Mouse (Mus musculus) left cerebral cortex, adult 9 months (tissue): ENCODE results near the gene Cap1.
"Not testable (repeated sequence)": the region's sequence is repeated elsewhere in the genome, so short reads cannot be mapped to it uniquely, and the experiment has no call there.

Source experiments
- DNase-seq, 2 experiments: peaks; one replicate each; pipeline ENCODE4 v3.0.0; 2022; ENCODE audit warnings: low spot score in 2 of 2

Gene Cap1

DNA sequence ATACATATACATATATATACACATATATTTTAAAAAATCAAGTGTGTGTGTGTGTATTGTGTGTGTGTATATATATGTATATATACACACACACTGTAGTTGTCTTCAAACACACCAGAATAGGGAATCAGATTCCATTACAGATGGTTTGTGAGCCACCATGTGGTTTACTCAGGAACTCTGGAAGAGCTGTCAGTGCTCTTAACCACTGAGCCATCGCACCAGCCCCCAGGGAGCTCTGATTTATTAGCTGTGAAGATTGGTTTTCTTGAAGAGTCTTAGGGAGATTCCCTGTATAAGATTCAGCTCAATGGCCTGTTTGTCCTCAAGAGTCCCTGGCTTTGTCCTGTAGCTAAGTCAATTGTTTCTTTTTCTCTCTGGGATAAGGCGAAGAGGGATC is 47.9 kb downstream of the Cap1 start:
- DNase-seq: no peak

DNA sequence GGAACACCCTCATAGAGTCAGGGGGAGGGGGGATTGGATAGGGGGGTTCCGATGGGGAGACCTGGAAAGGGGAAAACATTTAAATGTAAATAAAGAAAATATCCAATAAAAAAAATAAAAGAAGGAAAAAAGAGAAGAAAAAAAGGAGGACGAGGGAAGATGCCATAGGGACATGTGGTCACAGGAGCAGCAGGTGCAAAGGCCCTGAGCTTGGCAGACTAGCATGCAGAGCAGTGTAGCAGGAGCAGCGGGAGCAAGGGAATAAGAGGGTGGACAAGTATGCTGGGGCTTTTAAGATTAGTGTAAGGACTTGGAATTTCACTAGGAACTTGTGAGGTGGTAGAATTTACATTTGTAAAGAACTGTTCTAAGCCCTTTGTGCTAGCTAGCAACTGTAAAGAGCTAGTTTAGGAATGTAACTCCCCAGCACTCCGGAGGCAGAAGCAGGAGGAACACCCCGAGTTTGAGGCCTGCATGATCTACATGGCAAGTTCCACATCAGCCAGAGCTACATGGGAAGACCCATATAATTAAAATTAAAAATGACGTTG is 48.6 kb downstream of the Cap1 start:
- DNase-seq: no peak

DNA sequence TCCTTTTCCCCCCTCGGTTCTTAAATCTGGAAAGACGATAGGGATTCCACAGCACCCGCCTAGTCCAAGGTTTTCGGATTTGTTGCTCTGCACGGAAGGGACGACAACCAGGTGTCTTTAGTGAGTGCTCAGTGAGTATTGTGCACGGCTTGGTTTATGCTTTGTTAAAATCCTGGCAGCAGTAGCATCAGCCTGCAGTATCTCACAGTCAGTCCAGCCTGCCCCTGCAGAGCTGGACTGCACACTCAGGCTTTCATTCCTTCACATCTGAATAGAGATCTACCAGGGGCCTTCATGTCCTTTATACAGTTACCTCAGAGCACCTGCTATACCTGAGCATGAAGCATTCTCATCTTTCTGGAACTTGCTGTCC is 49.5 kb downstream of the Cap1 start:
- DNase-seq: no peak

DNA sequence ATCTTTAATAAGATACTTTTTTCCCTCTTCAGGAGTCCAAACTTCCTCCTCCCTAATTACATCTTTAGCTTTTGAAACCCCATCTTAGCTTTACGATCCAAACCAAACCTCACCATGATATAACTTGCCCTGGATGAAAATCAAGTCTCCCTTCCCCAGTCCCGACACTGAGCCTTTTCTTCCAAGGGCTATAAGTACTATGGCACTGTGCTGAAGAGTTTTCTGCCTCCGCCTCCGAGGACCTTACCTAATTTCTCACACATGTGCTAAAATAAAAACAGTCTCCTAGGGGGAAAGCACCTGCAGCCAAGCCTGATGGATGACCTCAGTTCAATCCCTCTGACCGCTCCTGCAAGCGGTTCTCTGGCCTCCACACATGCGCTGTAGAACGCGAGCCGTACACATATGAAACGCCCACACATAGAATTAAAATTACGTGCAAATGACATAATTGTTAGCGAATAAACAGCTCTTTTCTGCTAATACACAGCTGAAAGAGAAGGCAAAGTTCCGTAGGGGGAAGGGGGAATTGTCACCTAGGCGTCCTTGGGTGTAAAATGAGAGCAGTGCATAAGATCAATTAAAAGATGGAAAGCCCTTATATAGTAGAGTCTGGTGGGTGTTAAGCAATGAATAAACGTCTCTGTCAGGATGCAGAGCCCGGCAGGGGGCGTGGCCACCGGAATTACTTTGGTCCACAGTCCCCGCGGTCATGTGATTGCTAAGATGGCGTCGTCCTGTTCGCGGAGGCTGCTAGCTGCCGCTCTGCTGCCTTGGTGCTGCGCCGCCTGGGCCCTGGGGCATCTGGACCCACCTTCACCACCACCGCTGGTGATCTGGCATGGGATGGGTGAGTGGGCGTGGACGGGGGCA is 50.1 kb downstream of the Cap1 start, which contains the start of gene Ppt1:
Ppt1 (plus strand) TSS at position 713 of the 873 bp plus-strand sequence.
- peak; percentile 80 to 93 for DNase-seq

DNA sequence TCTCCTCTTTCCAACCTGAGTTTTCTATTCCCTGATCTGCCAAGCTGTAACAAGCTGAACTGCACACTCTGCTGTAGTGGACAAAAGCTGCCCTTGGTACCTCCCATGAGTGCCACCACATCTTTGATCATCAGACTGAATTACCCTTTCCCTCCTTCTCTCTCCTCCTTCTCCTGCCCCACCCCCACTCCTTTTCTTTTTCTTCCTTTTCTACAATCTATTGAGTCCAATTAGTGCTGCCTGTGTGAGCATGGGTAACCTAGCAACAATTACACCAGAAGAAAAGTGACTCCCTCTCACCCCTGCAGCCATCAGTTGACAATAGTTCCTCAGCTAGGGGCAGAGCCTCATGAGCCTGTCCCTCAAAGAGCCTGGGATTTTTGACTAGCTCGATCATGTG is 54.0 kb downstream of the Cap1 start:
- DNase-seq: no peak

DNA sequence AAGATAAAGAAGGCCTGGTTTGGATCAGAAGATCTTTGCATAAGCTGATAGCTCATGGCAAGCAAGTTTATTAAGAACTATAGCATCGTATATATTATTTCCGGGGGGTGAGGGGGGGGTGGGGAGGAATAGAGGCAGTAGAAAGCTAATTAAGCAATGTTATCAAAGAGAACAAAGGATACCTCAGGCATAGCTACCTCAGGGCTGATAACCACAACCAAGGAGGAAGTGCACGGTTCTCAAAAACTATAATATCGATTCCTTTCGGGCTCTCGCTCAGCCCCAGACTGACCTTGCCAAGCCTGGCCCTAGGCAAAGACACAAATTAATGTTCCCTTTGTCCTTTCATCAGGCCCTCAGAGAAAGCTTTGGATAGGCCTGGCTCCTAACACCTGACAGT is 56.5 kb downstream of the Cap1 start:
- DNase-seq: no peak

DNA sequence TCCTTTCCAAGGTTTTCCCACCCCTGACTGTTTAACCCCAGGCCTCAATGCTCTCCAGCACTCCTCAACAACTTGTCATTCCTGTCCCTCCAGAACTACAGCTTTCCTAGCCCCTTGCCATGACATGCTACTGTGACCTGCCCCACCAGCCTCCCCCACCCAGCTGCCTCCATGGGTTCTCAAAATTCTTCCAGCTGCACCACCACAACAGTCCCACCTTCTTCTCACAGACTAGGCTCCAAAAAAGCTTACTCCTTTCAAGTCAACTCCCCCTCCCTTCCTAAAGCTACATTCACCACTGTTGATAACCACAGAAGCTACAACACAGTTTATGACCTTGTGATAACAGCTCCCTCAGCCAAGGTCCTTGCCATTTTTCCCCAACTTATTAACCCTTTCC is 58.2 kb downstream of the Cap1 start:
- DNase-seq: no peak

DNA sequence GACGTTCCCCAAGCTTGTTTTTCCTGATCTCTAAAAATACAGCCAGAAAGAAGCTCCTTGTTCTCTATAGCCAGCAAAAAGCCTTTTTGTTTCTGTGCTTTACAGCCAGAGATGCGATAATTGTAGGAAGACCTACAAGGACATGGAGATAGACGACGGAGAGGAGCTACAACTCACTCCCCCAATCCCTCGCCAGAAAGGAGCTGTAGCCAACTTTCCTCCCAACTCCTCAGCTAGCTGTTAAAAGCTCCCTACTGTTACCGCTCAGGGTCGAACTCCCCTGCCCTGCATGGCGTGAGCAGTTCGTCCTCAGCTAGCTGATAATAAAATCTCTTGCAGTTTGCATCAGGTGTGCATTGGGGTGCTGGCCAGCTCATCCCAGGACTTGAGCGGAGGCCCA is 64.9 kb downstream of the Cap1 start:
- DNase-seq: not testable (repeated sequence)

DNA sequence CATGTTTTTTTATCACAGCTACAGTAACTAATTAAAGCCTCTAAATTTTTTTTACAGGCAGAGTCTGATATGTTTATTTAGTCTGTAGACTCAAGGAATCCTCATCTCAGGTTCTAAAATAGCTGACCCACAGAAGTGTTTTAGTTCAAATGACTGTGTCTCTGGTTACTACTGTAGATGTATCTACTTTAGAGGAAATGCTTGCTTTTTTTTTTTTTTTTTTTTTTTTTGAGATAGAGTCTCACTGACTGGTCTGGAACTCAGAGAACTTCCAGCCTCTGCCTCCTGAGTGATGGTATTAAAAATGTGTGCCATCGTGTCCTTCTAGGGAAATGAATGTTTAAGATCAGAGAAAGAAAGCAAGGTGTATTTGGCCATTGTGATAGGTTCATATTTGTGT is 69.7 kb downstream of the Cap1 start:
- DNase-seq: no peak

DNA sequence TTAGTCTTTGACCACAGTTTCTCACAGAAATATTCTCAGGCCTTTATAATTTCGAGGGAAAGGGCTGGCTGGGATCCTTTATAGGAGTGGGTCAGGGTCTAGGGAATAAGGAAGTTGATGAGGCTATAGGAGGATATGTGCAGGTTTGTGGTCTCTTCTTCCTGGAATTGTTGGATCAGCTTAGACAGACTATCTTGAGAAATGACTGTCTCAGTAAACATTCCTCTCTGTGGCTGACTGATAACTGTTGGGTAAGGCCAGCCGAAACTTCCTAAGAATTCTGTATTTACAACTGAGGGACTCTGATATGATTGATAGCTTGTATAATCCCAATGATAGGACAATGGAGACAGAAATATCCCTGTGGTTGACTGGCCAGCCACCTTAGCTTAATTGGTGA is 74.0 kb downstream of the Cap1 start:
- DNase-seq: no peak

DNA sequence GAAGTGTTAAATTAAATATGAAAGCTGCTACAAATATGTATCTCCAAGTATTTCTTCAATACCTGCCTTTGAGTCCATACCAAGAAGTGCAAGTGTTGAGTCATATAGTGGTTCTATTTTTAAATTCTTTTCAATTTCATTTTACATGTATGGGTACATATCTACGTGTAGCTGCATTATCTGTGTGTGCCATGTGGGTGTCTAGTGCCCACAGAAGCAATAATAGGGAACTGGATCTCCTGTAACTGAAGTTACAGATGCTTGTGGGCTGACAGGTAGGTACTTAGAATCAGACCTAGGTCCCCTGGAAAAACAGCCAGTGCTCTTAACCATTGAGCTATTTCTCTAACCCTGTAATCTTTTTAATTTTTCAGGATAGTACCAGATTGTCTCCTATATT is 74.7 kb downstream of the Cap1 start:
- no peak for DNase-seq
